Mouse (Mus musculus): Measurements from ENCODE around the gene Ccdc155.

Ccdc155 gene

GRCm38 (mm10) chr7:45226421-45226820, 21.7 kb upstream of the Ccdc155 start:
- no peak for DNase-seq (ENCODE audit: low read depth, low spot score)

- DNase-seq (ENCODE audit: low read depth, low spot score), result no peak
Measured at GRCm38 (mm10) chr7:45224826-45225225, 20.1 kb upstream of the Ccdc155 start.

- DNase-seq (ENCODE audit: low read depth, low spot score), result no peak
Measured at GRCm38 (mm10) chr7:45221680-45222079, 17.0 kb upstream of the Ccdc155 start.

- DNase-seq (ENCODE audit: low read depth, low spot score), result peak; percentile 32
Measured at GRCm38 (mm10) chr7:45216442-45217183, 11.9 kb upstream of the Ccdc155 start.

- DNase-seq (ENCODE audit: low read depth, low spot score), result no peak
Measured at GRCm38 (mm10) chr7:45215673-45216441, 11.2 kb upstream of the Ccdc155 start, which contains the start of gene Tead2. Gene Tead2 (plus strand): TSS chr7:45215753.

- DNase-seq (ENCODE audit: low read depth, low spot score), result no peak
Measured at GRCm38 (mm10) chr7:45213708-45214107, 9.0 kb upstream of the Ccdc155 start.

GRCm38 (mm10) chr7:45212356-45212755, 7.7 kb upstream of the Ccdc155 start:
- no peak for DNase-seq (ENCODE audit: low read depth, low spot score)

- DNase-seq (ENCODE audit: low read depth, low spot score), result no peak
Measured at GRCm38 (mm10) chr7:45211851-45212251, 7.2 kb upstream of the Ccdc155 start, which contains the start of gene Dkkl1. Gene Dkkl1 (minus strand): TSS chr7:45212147.

- no peak for DNase-seq (ENCODE audit: low read depth, low spot score)
Measured at GRCm38 (mm10) chr7:45211070-45211469, 6.4 kb upstream of the Ccdc155 start.

- DNase-seq (ENCODE audit: low read depth, low spot score), result no peak
Measured at GRCm38 (mm10) chr7:45208260-45208659, 3.6 kb upstream of the Ccdc155 start.

GRCm38 (mm10) chr7:45202654-45203053, 2.0 kb downstream of the Ccdc155 start:
- DNase-seq (ENCODE audit: low read depth, low spot score), result no peak

- DNase-seq (ENCODE audit: low read depth, low spot score), result no peak
Measured at GRCm38 (mm10) chr7:45198961-45199360, 5.7 kb downstream of the Ccdc155 start.

- DNase-seq (ENCODE audit: low read depth, low spot score), result peak; percentile 46
Measured at GRCm38 (mm10) chr7:45198435-45198834, 6.3 kb downstream of the Ccdc155 start.

GRCm38 (mm10) chr7:45196994-45197393, 7.7 kb downstream of the Ccdc155 start:
- no peak for DNase-seq (ENCODE audit: low read depth, low spot score)

- DNase-seq (ENCODE audit: low read depth, low spot score), result no peak
Measured at GRCm38 (mm10) chr7:45196176-45196535, 8.5 kb downstream of the Ccdc155 start.

GRCm38 (mm10) chr7:45195341-45196175, 9.1 kb downstream of the Ccdc155 start:
- no peak for DNase-seq (ENCODE audit: low read depth, low spot score)

- DNase-seq (ENCODE audit: low read depth, low spot score), result no peak
Measured at GRCm38 (mm10) chr7:45193871-45194785, 10.6 kb downstream of the Ccdc155 start.

- no peak for DNase-seq (ENCODE audit: low read depth, low spot score)
Measured at GRCm38 (mm10) chr7:45193406-45193805, 11.3 kb downstream of the Ccdc155 start.

GRCm38 (mm10) chr7:45192585-45193310, 11.9 kb downstream of the Ccdc155 start:
- no peak for DNase-seq (ENCODE audit: low read depth, low spot score)

GRCm38 (mm10) chr7:45191803-45192363, 12.8 kb downstream of the Ccdc155 start:
- no peak for DNase-seq (ENCODE audit: low read depth, low spot score)

All from brain, embryonic 18.5 days (tissue).